Mouse (Mus musculus) heart, postnatal 0 days (tissue): ENCODE data around the gene Prkch.

Source experiments
- CTCF ChIP-seq: IDR thresholded peaks from 2 replicates; pipeline ENCODE4 v1.5.1; 2016; ENCODE audit warnings: antibody characterized with exemption, control low read depth, low read depth
- EP300 ChIP-seq: IDR thresholded peaks from 2 replicates; pipeline ENCODE4 v1.6.1; 2016; ENCODE audit warnings: antibody characterized with exemption, low read depth

GRCm38 (mm10) chr12:73801845-73802244 lies 217.2 kb downstream of the Prkch start:
- TF ChIP-seq CTCF (no peak), EP300 (no peak)
